Mouse (Mus musculus) urinary bladder, adult 2 months (tissue): ENCODE results near the gene Prss35. TPM values are rescaled to one million over a fixed set of nuclear protein-coding genes. Genes with fewer than 3 reads are reported as not detected.

Experiments used
- DNase-seq: peaks from one replicate; pipeline ENCODE4 v3.0.0; 2022; ENCODE audit warnings: low spot score
- polyA plus RNA-seq: library from polyadenylated mRNA; depleted of rRNA; stranded (reverse); fragments of >200 nt; gene quantifications from 2 replicates; pipeline ENCODE4 v1.2.3, GENCODE M21; 2012; rRNA removed

Gene Prss35
- 17.0 and 19.4 TPM in 2 replicates for polyA plus RNA-seq

DNA sequence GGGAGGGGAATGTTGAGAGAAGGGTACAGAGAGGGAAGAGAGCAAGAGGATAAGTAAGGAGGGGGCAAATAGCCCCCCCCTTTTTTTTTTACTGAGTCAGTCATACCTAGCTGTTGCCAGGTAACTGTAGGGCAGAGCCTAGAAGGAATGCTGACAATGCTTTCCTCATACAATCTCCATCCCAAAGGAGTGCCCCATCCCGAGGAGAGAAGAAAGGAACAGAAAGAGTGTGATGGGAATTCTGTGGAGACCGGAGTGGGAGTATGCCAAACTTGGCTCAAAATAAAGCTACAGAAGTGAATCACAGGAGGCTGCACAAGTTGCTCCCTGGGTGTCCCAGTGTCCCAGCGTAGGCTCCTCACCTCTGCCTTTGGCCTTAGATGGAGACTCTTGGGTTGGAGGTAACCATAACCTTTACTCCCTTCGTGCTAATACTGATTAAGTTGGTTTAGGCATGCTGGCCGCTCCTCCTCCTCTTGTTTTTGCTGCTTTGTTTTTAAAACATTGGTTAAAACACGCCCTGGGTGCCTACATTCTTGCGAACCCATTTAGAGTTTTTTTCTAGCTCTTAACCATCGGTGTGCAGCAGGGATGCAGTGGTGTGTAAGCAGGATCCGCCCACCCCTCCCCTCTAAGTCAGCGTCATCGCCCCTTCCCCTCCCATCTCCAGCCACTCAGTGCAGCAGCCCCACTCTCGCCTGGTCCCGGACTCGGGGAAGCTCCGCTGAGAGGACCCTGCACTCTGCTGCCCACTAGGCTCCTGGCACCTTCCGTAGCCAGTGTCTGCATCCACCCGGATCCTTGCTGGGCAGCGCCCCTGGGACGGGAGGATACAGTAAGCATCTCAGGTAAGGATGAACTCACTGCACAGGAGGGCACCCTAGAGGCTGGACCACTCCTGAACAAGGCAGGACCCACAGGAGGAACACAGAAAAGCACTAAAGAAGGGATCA is at the start of gene Prss35:
Prss35 (plus strand) TSS at position 691 of the 953 bp plus-strand sequence.
- DNase-seq = no peak

DNA sequence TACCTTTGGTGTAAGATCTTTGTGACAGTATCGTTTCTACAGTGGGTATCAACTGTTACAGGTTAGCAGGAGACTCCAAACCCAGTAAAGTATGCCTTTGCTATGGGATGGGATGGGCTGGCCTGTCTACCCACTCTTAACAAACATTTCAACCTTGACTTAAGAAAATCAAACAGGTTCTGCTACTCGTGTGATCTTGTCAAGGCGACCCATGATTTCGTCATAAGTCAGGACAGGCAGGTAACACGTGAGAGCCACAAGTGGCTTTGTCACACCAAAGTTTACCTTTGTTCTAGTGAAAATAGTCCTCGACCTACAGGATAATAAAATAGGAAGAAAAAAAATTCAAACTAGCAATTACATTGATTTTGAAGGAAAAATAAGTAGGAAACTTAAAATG is 49.5 kb upstream of the Prss35 start:
- DNase-seq = no peak

DNA sequence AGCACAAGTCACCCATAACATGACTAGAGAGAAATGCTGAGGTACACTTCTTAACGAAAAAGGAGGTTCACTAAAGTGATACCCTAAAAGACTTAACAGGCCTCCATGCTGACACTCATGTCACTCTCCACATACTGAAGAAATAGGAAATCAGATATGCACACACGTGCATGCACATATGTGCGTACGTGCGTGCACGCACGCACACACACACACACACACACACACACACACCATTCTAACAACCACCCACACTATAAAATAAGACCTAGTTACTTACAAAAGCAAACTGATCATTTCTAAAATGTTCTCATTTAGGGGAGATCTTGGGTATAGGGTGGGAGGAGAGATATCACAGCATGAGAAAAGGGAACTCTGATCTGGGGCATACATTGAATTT is 48.8 kb upstream of the Prss35 start:
- DNase-seq = no peak

DNA sequence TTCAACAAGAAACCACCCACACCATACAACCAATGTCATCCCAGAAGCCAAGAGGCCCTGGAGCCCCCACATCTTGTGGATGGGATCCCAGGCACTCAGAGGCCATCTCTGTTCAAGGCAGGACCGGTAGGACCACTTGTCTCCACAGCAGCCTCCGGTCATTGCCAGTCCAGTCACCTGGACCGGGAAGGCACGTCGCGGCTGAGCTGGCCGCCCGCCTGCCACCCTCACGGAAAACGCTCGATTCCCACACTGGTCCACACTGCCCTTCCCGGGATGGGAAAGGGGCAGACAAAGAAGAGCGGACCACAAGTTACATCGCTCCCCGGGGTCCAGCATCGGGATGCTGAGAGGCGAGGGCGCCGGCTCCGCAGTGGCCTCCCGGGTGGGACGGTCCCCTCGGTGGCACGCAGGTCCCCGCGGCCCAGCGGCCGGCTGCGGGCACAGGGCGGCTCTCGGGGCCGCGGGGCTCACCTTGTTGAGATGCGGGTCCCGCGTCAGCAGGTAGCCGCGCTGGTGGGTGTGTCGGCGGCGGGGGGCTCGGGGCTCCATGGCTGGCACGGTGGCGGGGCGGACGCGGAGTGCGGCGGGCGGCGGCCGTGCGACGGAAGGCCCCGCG is 48.1 kb upstream of the Prss35 start:
- DNase-seq = no peak

DNA sequence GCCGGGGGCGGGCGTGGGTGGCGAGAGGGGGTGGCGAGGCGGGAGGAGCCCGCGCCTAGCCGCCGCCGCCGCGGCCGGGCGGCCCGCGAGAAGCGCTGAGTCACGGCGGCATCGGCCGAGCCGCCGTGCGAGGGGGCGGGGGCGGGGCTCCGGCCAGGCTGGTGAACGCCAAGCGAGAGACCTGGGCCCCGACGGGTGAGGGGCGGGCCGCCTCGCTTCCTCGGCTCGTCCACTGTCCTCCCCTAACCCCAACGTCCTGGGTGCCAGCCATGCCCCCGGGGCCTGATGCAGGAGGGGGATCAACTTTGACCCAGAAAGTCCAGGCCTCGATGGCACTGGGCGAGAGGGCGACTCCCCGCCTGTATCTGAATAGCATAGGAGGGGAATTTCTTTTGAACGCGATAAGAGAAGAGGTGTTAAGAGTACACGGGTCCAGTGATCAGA is 47.6 kb upstream of the Prss35 start, which contains the start of gene Me1:
Me1 (minus strand) TSS at position 136 of the 444 bp plus-strand sequence.
- DNase-seq = peak; percentile 62

DNA sequence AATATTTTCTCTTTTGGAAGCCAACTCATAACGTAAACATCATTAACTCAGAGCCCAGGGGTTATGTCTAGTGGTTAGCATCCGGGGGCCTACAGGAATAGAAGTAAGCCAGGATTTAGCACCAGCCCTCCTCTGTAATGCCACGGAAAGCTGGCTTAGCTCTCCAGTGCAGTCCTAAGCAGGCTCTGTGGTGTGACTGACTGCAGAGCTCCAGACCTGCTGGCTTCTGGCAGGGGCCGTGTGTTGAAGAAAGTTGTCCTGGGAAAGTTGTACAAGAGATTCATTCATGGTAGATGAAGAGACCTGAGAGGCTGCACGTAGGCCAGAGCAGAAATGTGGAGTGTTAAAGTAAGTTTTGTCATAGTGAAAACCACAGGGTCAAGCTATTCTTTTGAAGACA is 42.2 kb upstream of the Prss35 start:
- DNase-seq = no peak

DNA sequence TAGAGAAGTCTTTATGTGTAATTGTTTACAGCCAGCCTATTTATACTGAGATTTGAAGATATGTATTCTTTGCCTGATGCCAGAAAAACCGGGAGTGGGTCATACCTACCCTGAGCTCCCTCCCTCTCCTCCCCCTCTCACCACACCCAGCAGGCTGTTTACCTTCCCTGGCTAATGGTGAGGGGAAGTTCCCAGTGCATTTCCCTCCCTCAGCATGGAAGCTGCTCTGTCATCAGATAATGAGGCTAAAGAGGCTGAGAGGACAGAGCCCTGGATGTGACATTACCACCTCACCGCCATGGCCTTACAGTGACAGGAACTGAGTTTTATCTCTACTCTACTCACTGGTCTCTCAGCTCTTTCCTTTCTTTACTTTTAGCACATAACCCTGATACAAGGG is 41.6 kb upstream of the Prss35 start:
- no peak for DNase-seq

DNA sequence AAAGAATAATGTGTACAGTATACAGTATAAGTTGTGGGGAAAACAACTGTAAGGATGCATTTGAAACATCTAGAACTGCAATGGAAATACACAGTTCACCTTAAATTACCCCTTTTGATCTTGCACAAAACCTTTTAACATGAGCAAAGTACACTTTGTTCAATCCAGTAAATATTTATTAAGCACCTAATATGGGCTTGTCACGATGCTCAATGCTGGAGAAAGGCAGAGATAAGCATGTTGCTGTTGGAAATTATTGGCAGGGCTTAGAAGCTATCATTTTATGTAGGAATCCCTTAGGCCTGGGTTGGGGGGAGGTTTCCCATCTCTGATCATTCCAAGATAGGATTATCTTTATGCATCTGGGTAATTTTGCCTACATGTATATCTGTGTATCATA is 36.0 kb upstream of the Prss35 start:
- DNase-seq = no peak

DNA sequence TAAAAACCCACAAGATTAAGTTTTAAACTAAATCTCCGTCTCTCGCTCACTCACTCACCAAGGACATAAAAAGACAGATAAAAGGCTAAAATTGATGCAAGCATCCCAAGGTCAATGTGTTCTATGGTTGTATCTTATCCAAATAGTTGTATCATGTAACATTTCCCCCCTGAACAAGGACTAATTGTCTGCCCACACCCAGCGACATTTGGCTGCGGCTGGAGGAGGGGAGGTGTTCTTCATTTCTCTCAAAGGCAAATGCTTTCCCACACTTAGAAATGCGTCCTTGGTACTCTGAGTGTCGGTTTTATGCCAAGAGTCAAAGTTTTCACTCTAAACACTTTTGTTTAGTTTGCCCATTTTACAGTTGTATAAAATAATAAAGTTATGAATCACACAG is 34.5 kb upstream of the Prss35 start:
- no peak for DNase-seq

DNA sequence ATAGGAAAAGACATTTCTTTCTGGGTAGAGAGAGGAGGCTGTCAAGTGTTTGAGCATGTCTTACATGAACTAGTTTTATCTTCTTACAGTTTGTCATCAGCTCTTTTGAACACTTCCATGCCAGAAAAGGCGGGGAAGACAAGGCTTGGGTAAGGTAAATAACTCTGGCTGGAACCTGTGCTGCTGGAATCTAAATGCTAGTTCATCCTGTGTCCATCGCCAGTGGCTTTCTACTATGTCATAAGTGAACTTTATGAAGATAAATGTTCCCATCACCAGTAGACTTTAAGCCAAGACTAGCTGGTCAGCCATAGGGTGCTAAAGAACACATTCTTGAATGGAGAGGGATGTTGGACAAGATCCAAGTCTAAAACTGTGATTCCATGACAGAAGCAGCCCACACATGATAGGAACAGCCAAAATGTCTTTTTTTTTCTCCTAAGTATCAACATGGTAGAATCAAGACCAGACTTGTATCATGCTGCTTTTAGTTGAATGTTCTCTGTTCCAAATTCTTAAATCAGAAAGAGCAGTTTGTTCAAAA is 33.3 kb upstream of the Prss35 start:
- no peak for DNase-seq

DNA sequence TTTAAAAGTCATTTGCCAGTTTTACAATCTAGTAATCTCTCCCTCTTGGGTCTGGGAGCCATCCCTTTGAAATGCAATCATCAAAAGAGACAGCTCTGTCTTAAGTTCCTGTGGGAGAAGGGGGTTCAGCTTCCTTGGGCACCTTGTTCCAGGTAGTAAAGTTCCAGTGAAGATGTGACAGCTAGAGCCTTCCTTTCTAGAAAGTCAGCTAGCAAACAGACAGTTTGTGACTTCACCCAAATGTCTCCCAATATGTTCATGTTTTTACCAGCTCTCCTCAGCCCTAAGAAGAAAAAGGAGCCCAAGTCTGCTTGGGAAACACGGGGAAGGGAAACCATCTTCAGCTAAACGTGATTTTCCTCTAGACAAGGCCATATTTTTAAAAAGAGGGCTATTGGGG is 30.8 kb upstream of the Prss35 start:
- no peak for DNase-seq

DNA sequence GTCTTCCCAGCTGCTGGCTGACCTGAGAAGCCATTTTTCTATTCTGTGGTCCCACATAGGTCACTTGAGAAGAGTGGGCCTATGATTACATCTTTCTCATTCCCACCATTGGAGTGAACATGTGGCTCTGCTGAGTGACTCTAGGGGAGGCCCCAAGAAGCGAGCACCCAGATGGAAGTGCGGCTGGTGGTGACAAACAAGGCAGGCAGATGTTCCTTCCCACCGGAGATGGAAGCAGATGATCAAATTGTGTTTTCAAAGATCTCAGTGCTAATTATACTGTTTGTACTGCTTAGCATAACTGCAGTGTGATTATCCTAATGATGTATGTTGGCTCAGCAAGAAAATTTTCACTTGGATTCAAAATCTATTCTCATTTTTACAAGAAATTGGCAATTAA is 29.4 kb upstream of the Prss35 start:
- no peak for DNase-seq

DNA sequence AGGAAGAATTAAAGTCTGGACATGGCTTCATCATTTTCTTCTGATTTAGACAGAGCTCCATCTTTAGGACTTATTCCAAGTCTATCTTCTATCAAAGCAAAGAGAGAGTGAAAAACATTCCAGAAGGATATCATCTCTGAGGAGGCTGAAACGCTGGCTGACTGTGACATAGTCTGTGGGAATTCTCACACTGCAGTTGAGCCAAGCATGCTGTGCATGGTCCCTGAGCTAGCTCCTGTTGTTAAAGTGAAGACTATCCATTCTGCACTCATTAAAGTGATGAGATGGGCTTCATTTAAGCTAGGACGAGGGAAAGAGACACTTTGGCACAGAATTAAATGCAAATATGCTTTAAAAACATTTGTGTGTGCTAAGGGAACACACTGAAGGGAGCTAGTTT is 26.9 kb upstream of the Prss35 start:
- no peak for DNase-seq

DNA sequence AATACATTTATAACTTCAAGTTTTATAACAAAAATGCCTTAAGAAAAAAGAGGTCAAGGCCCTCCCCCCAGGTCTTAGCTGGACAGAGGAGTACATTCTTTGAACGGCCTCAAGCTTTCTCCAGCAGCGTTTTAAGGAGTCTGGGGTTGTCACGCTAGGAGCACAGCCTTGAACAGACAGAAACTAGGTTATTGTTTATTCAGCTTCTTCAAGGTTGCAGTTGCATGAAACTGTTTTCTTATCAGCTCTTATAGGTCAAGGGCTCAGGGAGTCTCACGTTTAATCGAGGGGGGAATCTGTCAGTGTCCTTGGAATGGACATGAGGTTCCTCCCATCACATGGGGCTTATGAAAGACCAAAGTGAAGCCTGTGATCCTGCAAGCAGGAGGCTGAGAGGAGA is 26.3 kb upstream of the Prss35 start:
- no peak for DNase-seq

DNA sequence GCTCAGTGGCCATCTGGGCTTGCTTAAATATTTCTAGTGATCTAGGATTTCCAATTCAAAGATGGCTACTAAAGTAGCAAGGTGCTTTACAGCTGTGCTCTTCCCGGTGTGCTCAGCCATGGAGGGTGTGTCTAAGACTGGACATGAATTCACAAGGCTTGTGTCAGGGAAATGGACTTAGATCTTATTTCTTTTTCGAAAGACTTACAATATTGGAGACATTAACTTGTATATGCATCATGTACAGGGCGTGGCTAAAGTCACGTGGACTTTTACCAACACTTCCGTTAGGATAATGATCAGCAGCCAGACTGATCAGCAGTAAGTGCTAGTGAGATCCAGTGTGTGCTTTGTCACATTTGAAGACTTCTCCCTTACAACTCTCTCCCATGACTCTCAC is 23.2 kb upstream of the Prss35 start:
- DNase-seq = no peak

DNA sequence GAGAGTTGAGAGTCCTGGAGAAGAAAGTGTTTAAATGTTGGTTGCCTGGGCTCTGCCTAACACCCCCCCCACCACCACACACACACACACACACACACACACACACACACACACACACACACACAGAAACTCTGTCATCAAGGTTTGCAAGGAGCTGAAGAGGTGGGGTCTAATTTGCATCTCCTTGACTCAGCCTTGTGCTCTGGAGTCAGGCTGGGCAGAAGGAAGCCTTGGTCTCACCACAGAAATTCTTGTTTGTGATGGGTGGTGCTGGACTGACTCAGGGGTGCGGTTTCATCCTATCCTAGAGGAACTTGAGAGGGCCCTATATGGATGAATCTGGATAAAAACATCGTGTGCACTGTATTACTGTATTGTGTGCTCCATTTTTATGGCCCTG is 22.7 kb upstream of the Prss35 start:
- DNase-seq = no peak

DNA sequence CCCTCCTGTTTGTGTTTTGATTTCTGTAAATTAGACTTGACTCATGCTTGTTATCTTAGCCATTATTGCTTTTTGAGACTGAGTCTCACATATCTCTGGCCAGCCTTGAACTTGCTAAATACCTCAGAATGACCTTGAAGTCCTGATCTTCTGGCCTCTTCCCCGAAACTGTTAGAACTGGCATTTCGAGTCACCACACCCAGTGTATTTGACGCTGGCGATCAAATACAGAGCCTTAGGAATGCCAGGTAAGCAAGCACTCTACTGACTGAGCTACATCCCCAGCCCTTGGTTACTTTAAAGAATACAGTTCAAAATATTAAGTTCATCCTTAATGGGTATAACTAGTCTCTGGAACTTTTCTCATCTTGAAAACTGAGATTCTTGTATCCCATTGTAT is 18.4 kb upstream of the Prss35 start:
- no peak for DNase-seq

DNA sequence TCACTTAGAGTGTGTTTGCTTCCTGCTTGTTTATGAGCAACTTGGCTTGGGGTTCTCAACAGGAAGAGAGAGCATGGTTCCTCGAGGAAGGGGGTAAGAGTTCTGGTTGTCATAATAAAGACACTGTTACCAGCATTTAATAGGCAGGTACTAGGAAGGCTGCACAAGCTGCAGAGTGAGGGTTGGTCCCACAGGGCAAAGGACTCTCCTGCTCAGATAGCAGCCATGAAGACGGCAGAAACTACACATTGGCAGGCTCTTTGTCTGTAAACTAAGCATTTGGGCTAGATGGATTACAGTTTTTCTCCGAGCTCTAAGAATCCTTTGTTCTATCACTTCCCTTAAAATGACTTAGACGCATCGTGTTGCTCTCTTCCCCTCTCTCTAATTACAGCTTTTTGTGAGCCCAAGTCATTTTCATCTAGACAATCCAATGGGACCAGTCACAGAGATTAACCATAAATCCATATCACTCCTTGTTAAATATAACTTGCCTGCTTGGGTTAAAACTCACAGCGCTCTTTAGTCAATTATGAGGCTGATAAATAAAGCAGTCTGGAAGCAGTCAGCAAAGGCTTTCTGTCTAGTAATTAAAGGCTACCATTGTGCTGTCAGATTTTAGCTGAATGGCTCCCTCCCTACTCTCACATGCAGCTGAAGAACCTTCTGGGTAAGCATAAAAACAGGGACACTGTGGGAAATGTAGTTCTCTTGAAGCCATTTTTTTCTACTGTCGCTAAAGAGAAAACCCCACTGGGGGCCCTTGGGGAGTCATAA is 17.7 kb upstream of the Prss35 start:
- no peak for DNase-seq

DNA sequence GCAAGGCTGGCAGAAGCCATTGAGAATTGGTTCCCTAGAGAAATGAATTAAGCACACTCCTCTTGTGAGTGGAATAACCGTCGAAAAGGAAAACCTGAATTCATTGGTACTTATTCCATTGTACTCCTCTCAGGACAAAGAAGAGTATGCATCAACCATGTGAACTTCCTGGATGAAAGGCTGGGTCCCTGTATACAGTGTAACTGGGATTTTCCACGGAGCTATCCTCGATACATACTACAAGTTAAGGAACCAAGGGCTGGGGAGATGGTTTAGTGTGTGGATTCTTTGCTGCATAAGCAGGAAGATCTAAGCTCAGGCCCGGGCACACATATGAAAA is 17.1 kb upstream of the Prss35 start:
- no peak for DNase-seq

DNA sequence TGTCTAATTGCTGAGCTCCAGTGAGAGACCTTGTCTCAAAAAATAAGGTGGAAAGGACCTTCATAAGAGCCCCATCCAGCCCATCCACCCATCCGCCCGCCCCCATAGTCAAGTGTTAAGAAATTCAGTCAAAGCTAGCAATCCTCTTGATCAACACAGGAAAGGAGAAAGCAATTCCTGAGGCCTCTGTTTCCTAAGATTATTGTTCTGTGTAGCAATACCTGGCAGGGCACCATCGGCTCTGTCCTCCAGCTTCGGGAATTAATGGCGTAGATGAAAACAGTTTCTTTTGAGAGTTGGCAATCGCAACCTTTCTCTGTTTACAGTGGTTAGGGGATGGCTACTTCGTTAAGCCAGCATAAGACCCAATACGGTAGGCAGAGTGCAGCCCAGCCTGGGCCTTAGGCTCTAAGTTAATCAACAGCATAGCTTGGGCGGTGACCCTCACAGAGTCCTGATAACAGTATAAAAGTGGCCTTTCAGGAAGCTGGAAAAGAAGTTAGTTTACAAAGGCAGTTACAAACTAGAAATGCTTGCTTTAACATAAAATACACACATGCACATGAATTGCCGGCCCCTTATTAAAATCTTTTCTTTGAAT is 15.1 kb upstream of the Prss35 start:
- DNase-seq = no peak

DNA sequence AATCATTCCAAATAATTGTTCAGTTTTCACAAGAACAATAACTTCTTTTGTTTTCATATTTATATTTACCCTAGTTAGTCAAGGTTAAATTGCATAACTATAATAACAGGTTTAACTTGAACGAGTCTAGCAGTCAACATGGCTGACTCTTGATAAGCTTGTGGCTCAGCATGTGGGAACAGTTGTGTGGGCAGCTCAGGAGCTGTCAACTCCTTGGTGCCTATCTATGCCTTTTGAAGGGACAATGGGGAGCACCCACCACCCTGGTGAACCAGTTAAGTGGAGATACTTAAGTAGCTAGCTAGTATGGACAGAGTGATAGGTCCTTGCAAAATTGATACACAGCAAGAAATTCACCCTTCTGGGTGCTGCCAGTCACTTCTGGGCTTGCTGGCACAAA is 14.4 kb upstream of the Prss35 start:
- DNase-seq = no peak

DNA sequence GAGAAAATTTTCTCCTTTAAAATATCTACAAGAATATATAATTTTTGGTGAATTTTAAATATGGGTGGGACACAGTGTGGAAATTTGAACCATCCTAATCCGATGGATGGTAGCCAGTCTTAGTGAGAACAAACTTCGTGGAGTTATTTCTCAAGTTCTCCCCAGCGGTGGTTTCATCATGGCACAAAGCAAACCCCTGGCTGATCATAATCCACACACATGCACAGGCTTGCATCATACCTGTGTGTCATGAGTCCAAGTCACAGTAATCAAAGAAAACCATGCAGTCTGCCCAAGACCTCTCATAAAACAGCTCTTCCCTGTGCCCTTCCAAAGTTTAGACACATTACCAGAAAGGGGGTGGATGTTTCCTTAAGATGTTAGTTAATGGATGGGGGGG is 13.6 kb upstream of the Prss35 start:
- no peak for DNase-seq
